Mouse (Mus musculus): ENCODE data around the gene Atraid. TPM values are rescaled to one million over a fixed set of nuclear protein-coding genes. Genes with fewer than 3 reads are reported as not detected.
A peak's percentile ranks its signal among the peaks of the same experiment; 100 is the strongest.

The Atraid gene
- polyA plus RNA-seq, 1 experiment from 2014 or later, result 163 TPM

DNA sequence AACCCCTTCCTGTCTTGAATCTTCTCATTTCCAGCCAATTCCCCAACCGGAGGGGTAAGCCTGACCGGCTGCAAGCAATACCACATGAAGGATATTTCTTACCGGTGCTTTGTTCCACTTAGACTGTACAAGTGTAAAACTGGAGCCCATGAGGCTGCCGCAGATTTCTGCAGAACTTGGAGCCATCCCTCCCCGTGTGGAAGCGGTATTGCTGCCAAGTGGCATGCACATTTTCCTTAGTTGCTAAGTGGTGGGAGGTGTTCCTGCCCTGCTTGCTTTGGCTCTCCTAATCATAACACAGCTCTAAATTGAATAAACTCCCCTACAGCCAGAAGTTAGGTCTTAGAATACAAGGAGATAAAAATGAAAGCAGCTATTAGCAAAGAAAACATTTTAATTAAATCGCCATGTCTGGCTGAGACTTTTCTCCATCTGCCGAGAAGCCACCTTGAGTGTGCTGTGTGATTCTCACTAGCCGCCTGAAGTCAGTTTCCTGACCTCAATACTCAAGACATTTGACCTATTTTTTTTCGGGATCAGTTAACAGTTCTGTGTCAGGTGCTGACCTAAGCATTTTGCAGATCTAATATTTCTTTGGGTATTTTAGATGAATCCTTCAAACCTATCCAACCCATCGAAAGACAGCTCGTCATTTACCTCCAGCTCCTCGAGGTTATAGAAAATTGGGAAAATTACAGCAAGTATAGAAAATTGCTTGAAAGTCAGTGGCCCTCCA lies 32.1 kb downstream of the Atraid start:
- H3K9me3 ChIP-seq (ENCODE audit: low read length), result no peaks in the 10 kb centered on the region
- WGBS, result 72% methylated on average over 13 of the region's 13 CpGs
- no peak overlapping the region for H3K27ac ChIP-seq (ENCODE audit: low read length)
- no peaks in the 10 kb centered on the region for H3K27me3 ChIP-seq (ENCODE audit: insufficient read depth, low read length)
- no peak overlapping the region for H3K4me2 ChIP-seq (replicated peaks; ENCODE audit: low read depth, low read length)
- H3K4me3 ChIP-seq (ENCODE audit: low read length), result no peak overlapping the region
- no peak overlapping the region for H3K9ac ChIP-seq (replicated peaks; ENCODE audit: low read length)
- peaks cover 15% of the 10 kb centered on the region for H3K4me1 ChIP-seq (ENCODE audit: insufficient read depth, low read length)
- peaks cover 37% of the 10 kb centered on the region for H3K36me3 ChIP-seq (ENCODE audit: insufficient read depth, low read length)
- ATAC-seq (ENCODE audit: low FRiP score, low TSS enrichment), result no peak

DNA sequence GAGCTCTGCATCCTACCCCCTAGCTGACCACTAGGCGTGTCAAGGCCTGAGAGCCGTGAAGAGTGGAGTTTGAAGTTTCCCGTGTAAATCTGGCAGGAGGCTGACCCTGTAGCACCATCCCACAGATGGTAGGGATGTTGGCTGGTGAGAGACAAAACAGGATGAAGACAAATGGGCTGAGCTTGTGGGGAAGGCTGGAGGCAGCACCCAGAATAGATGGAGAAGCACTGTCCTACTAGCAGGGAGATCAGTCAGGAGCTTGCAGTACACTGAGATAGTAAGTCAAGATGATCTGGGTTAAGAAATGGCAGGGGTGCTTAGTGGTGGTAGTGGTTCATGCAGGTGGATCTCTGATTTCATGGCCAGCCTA lies 32.7 kb downstream of the Atraid start:
- no peak overlapping the region for H3K9ac ChIP-seq (replicated peaks; ENCODE audit: low read length)
- no peaks in the 10 kb centered on the region for H3K9me3 ChIP-seq (ENCODE audit: low read length)
- WGBS, result 59% methylated on average over 3 of the region's 3 CpGs
- no peaks in the 10 kb centered on the region for H3K27me3 ChIP-seq (ENCODE audit: insufficient read depth, low read length)
- H3K4me1 ChIP-seq (ENCODE audit: insufficient read depth, low read length), result peaks cover 15% of the 10 kb centered on the region
- H3K27ac ChIP-seq (ENCODE audit: low read length), result no peak overlapping the region
- peaks cover 31% of the 10 kb centered on the region for H3K36me3 ChIP-seq (ENCODE audit: insufficient read depth, low read length)
- ATAC-seq (ENCODE audit: low FRiP score, low TSS enrichment), result no peak
- no peak overlapping the region for H3K4me3 ChIP-seq (ENCODE audit: low read length)
- no peak overlapping the region for H3K4me2 ChIP-seq (replicated peaks; ENCODE audit: low read depth, low read length)

- Histone ChIP-seq H3K4me1 (ENCODE audit: insufficient read depth, low read length) (peaks cover 15% of the 10 kb centered on the region), H3K4me3 (ENCODE audit: low read length) (no peak overlapping the region), H3K9ac (replicated peaks; ENCODE audit: low read length) (no peak overlapping the region), H3K36me3 (ENCODE audit: insufficient read depth, low read length) (peaks cover 25% of the 10 kb centered on the region), H3K27me3 (ENCODE audit: insufficient read depth, low read length) (no peaks in the 10 kb centered on the region), H3K4me2 (replicated peaks; ENCODE audit: low read depth, low read length) (no peak overlapping the region), H3K9me3 (ENCODE audit: low read length) (no peaks in the 10 kb centered on the region), H3K27ac (ENCODE audit: low read length) (no peak overlapping the region)
- ATAC-seq (ENCODE audit: low FRiP score, low TSS enrichment), result no peak
- WGBS, result 75% methylated on average over 3 of the region's 3 CpGs
Observed at GRCm38 (mm10) chr5:31081386-31081785, 33.3 kb downstream of the Atraid start.

- no peak overlapping the region for H3K4me3 ChIP-seq (ENCODE audit: low read length)
- peak overlapping the region; percentile 2 for H3K4me2 ChIP-seq (replicated peaks; ENCODE audit: low read depth, low read length)
- H3K9me3 ChIP-seq (ENCODE audit: low read length), result no peaks in the 10 kb centered on the region
- peaks cover 15% of the 10 kb centered on the region for H3K4me1 ChIP-seq (ENCODE audit: insufficient read depth, low read length)
- no peaks in the 10 kb centered on the region for H3K27me3 ChIP-seq (ENCODE audit: insufficient read depth, low read length)
- ATAC-seq (ENCODE audit: low FRiP score, low TSS enrichment), result no peak
- WGBS, result 10% methylated on average over 5 of the region's 5 CpGs
- peak overlapping the region; percentile 23; the same call in 1 of the 2 replicates for H3K9ac ChIP-seq (replicated peaks; ENCODE audit: low read length)
- peaks cover 18% of the 10 kb centered on the region for H3K36me3 ChIP-seq (ENCODE audit: insufficient read depth, low read length)
- H3K27ac ChIP-seq (ENCODE audit: low read length), result no peak overlapping the region
Observed at GRCm38 (mm10) chr5:31082355-31082754, 34.2 kb downstream of the Atraid start.

- Histone ChIP-seq H3K9ac (replicated peaks; ENCODE audit: low read length) (peak overlapping the region; percentile 23; the same call in 1 of the 2 replicates), H3K27ac (ENCODE audit: low read length) (no peak overlapping the region), H3K4me2 (replicated peaks; ENCODE audit: low read depth, low read length) (peak overlapping the region; percentile 2; the same call in 1 of the 2 replicates), H3K9me3 (ENCODE audit: low read length) (no peaks in the 10 kb centered on the region), H3K4me3 (ENCODE audit: low read length) (no peak overlapping the region), H3K27me3 (ENCODE audit: insufficient read depth, low read length) (peaks cover 2% of the 10 kb centered on the region; the same call in 1 of the 2 replicates), H3K4me1 (ENCODE audit: insufficient read depth, low read length) (peaks cover 15% of the 10 kb centered on the region), H3K36me3 (ENCODE audit: insufficient read depth, low read length) (peaks cover 11% of the 10 kb centered on the region)
- ATAC-seq (ENCODE audit: low FRiP score, low TSS enrichment), result no peak
- WGBS, result 19% methylated on average over 12 of the region's 12 CpGs
Observed at GRCm38 (mm10) chr5:31082935-31083625, 35.0 kb downstream of the Atraid start.

DNA sequence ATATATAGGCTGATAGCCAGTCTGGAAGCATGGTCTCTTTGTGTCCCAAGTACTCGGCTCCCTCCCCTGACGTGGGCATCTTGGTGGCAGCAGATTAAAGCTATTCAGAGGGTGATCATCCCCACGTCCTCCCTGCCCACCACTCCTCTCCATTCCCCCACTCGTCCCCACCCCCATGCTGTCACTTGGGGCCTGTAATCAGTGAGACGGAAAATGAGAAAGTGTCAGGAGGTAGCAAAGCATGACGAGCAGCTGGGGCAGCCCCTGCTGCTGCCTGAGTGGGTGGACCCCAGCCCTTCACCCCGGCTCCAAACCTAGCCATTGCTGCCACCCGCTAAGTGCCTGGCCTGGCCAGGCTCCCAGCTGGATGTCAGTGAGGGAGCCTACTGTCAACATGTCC lies 35.8 kb downstream of the Atraid start:
- H3K4me3 ChIP-seq (ENCODE audit: low read length), result no peak overlapping the region
- H3K9me3 ChIP-seq (ENCODE audit: low read length), result no peaks in the 10 kb centered on the region
- ATAC-seq (ENCODE audit: low FRiP score, low TSS enrichment), result peak; percentile 72
- H3K9ac ChIP-seq (replicated peaks; ENCODE audit: low read length), result no peak overlapping the region
- no peak overlapping the region for H3K27ac ChIP-seq (ENCODE audit: low read length)
- peaks cover 15% of the 10 kb centered on the region for H3K4me1 ChIP-seq (ENCODE audit: insufficient read depth, low read length)
- H3K4me2 ChIP-seq (replicated peaks; ENCODE audit: low read depth, low read length), result 0 out of 2 replicates have a peak overlapping the region, but pooled peaks have one; percentile 2
- peaks cover 3% of the 10 kb centered on the region; the same call in 1 of the 2 replicates for H3K27me3 ChIP-seq (ENCODE audit: insufficient read depth, low read length)
- WGBS, result 0% methylated on average over 8 of the region's 8 CpGs
- H3K36me3 ChIP-seq (ENCODE audit: insufficient read depth, low read length), result peaks cover 2% of the 10 kb centered on the region; the same call in 1 of the 2 replicates

- H3K4me1 ChIP-seq (ENCODE audit: insufficient read depth, low read length), result peaks cover 15% of the 10 kb centered on the region
- peaks cover 20% of the 10 kb centered on the region for H3K27me3 ChIP-seq (ENCODE audit: insufficient read depth, low read length)
- H3K4me2 ChIP-seq (replicated peaks; ENCODE audit: low read depth, low read length), result no peak overlapping the region
- H3K9me3 ChIP-seq (ENCODE audit: low read length), result no peaks in the 10 kb centered on the region
- 34% methylated on average over 7 of the region's 7 CpGs for WGBS
- H3K9ac ChIP-seq (replicated peaks; ENCODE audit: low read length), result no peak overlapping the region
- H3K27ac ChIP-seq (ENCODE audit: low read length), result no peak overlapping the region
- H3K36me3 ChIP-seq (ENCODE audit: insufficient read depth, low read length), result no peaks in the 10 kb centered on the region
- ATAC-seq (ENCODE audit: low FRiP score, low TSS enrichment), result no peak
- H3K4me3 ChIP-seq (ENCODE audit: low read length), result no peak overlapping the region
Observed at GRCm38 (mm10) chr5:31086606-31087005, 38.5 kb downstream of the Atraid start.

DNA sequence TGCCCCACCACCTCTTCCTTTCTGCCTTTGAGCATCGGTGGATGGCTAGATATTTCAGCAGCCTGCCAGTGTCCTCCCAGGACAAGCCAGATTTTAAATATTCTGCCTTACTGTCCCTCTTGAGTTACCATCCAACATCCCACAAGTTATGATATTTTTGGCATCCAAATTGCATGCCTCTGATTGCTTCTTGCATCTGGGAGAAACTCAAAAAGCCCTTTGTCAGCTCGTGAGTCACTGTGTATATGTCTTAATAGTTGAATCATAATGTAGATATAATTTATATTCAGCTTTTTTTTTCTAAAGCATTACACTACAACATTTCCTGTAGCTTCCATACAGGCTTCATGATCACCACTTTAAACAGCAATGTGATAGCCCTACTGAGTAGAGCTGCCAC lies 39.0 kb downstream of the Atraid start:
- 73% methylated on average over 2 of the region's 2 CpGs for WGBS
- Histone ChIP-seq H3K27me3 (ENCODE audit: insufficient read depth, low read length) (peaks cover 25% of the 10 kb centered on the region), H3K4me2 (replicated peaks; ENCODE audit: low read depth, low read length) (no peak overlapping the region), H3K4me3 (ENCODE audit: low read length) (no peak overlapping the region), H3K36me3 (ENCODE audit: insufficient read depth, low read length) (no peaks in the 10 kb centered on the region), H3K9ac (replicated peaks; ENCODE audit: low read length) (no peak overlapping the region), H3K9me3 (ENCODE audit: low read length) (no peaks in the 10 kb centered on the region), H3K27ac (ENCODE audit: low read length) (no peak overlapping the region), H3K4me1 (ENCODE audit: insufficient read depth, low read length) (peaks cover 15% of the 10 kb centered on the region)
- ATAC-seq (ENCODE audit: low FRiP score, low TSS enrichment), result no peak

- WGBS, result 2% methylated on average over 35 of the region's 53 CpGs
- peak overlapping the region; percentile 47 for H3K9ac ChIP-seq (replicated peaks; ENCODE audit: low read length)
Observed at GRCm38 (mm10) chr5:31092231-31092975, 44.3 kb downstream of the Atraid start.

More at GRCm38 (mm10) chr5:31092231-31092975, 44.3 kb downstream of the Atraid start:
- H3K9me3 ChIP-seq (ENCODE audit: low read length), result no peaks in the 10 kb centered on the region
- H3K27me3 ChIP-seq (ENCODE audit: insufficient read depth, low read length), result peaks cover 75% of the 10 kb centered on the region
- peaks cover 27% of the 10 kb centered on the region for H3K4me1 ChIP-seq (ENCODE audit: insufficient read depth, low read length)
- no peaks in the 10 kb centered on the region for H3K36me3 ChIP-seq (ENCODE audit: insufficient read depth, low read length)
- H3K4me2 ChIP-seq (replicated peaks; ENCODE audit: low read depth, low read length), result peak overlapping the region; percentile 57
- no peak overlapping the region for H3K27ac ChIP-seq (ENCODE audit: low read length)
- ATAC-seq (ENCODE audit: low FRiP score, low TSS enrichment), result no peak
- H3K4me3 ChIP-seq (ENCODE audit: low read length), result peak overlapping the region; percentile 47

Measured in kidney, embryonic 16.5 days (tissue).